Mouse (Mus musculus) C2C12 (cell line): ENCODE data around the gene Uvrag. TPM values are rescaled to one million over a fixed set of nuclear protein-coding genes. Genes with fewer than 3 reads are reported as not detected.

Experiments used
- H3K27me3 ChIP-seq: one replicate; pipeline ENCODE4 v1.6.1; 2011; ENCODE audit not compliant: control insufficient read depth, insufficient read depth, insufficient read length
- H3K36me3 ChIP-seq: one replicate; pipeline ENCODE4 v1.6.1; 2011; ENCODE audit not compliant: control insufficient read depth, insufficient read depth
- H3K4me3 ChIP-seq: one replicate; pipeline ENCODE4 v1.5.1; 2011; ENCODE audit warnings: mild to moderate bottlenecking, control low read depth; ENCODE audit not compliant: poor library complexity, insufficient read depth, severe bottlenecking
- H3K79me2 ChIP-seq: one replicate; pipeline ENCODE4 v1.6.1; 2011; ENCODE audit not compliant: control insufficient read depth, insufficient read depth
- H3K79me3 ChIP-seq: one replicate; pipeline ENCODE4 v1.6.1; 2011; ENCODE audit warnings: low read depth, control low read depth
- H3ac ChIP-seq: one replicate; pipeline ENCODE3; 2011; ENCODE audit warnings: low read depth; ENCODE audit not compliant: control insufficient read depth, insufficient read length
- CEBPB ChIP-seq: IDR thresholded peaks from one replicate; pipeline ENCODE4 v1.6.1; 2011; ENCODE audit warnings: low read depth, mild to moderate bottlenecking, control low read depth, moderate library complexity
- CTCF ChIP-seq: IDR thresholded peaks from one replicate; pipeline ENCODE4 v1.5.1; 2011; ENCODE audit not compliant: control insufficient read depth, insufficient read depth, insufficient read length
- FOSL1 ChIP-seq: IDR thresholded peaks from one replicate; pipeline ENCODE4 v1.8.0; 2011; ENCODE audit warnings: mild to moderate bottlenecking, low read length; ENCODE audit not compliant: poor library complexity, insufficient read depth, severe bottlenecking
- MAX ChIP-seq: IDR thresholded peaks from one replicate; pipeline ENCODE4 v1.6.1; 2011; ENCODE audit warnings: mild to moderate bottlenecking, control low read depth
- MYOD1 ChIP-seq: IDR thresholded peaks from one replicate; pipeline ENCODE4 v1.6.1; 2011; ENCODE audit warnings: low read depth; ENCODE audit not compliant: control insufficient read depth, insufficient read length
- MYOG ChIP-seq: IDR thresholded peaks from one replicate; pipeline ENCODE4 v1.6.1; 2011; ENCODE audit not compliant: control insufficient read depth, insufficient read length; ENCODE audit errors: extremely low read depth
- USF1 ChIP-seq: IDR thresholded peaks from one replicate; pipeline ENCODE4 v1.6.1; 2011; ENCODE audit warnings: low read depth, mild to moderate bottlenecking, control low read depth, moderate library complexity
- polyA plus RNA-seq: library from polyadenylated mRNA; unstranded; fragments of >200 nt; fragmentation: generic; extraction: Trizol; gene quantifications from one replicate; pipeline ENCODE4 v1.2.1, GENCODE M21; 2012; ENCODE audit warnings: missing spikeins

The Uvrag gene
- polyA plus RNA-seq, 1 experiment = 9.0 TPM

- H3K27me3 ChIP-seq = peaks cover 7% of the 10 kb centered on the region
These were observed 291.9 kb downstream of the Uvrag start for GRCm38 (mm10) chr7:98848899-98849640.

GRCm38 (mm10) chr7:98843649-98844048 is 297.3 kb downstream of the Uvrag start:
- H3K4me3 ChIP-seq = no peak overlapping the region
- H3ac ChIP-seq = no peak overlapping the region
- peaks cover 14% of the 10 kb centered on the region for H3K27me3 ChIP-seq
- H3K36me3 ChIP-seq = no peaks in the 10 kb centered on the region
- no peaks in the 10 kb centered on the region for H3K79me3 ChIP-seq
- no peaks in the 10 kb centered on the region for H3K79me2 ChIP-seq
- TF ChIP-seq MYOD1 (no peak), USF1 (no peak), MYOG (no peak)

More at GRCm38 (mm10) chr7:98848899-98849640, 291.9 kb downstream of the Uvrag start:
- H3K4me3 ChIP-seq = no peak overlapping the region
- no peaks in the 10 kb centered on the region for H3K79me2 ChIP-seq
- no peaks in the 10 kb centered on the region for H3K36me3 ChIP-seq
- no peak for TF ChIP-seq MYOG
- no peak overlapping the region for H3ac ChIP-seq
- H3K79me3 ChIP-seq = no peaks in the 10 kb centered on the region

- no peak overlapping the region for H3K4me3 ChIP-seq
- H3ac ChIP-seq = no peak overlapping the region
- H3K79me2 ChIP-seq = no peaks in the 10 kb centered on the region
- H3K79me3 ChIP-seq = no peaks in the 10 kb centered on the region
- peaks cover 14% of the 10 kb centered on the region for H3K27me3 ChIP-seq
- no peaks in the 10 kb centered on the region for H3K36me3 ChIP-seq
- TF ChIP-seq CTCF (no peak), MYOD1 (no peak), USF1 (no peak), MYOG (no peak), MAX (no peak), CEBPB (no peak), FOSL1 (no peak)
These were observed 297.9 kb downstream of the Uvrag start for GRCm38 (mm10) chr7:98842997-98843396.

GRCm38 (mm10) chr7:98841802-98842201 is 299.1 kb downstream of the Uvrag start:
- H3K79me3 ChIP-seq = no peaks in the 10 kb centered on the region
- H3K27me3 ChIP-seq = peaks cover 16% of the 10 kb centered on the region
- H3K79me2 ChIP-seq = no peaks in the 10 kb centered on the region
- H3ac ChIP-seq = no peak overlapping the region
- H3K4me3 ChIP-seq = no peak overlapping the region
- H3K36me3 ChIP-seq = no peaks in the 10 kb centered on the region
- TF ChIP-seq CTCF (no peak), USF1 (no peak), MAX (no peak), FOSL1 (no peak), MYOD1 (no peak), MYOG (no peak), CEBPB (no peak)

GRCm38 (mm10) chr7:98840771-98841170 is 300.2 kb downstream of the Uvrag start:
- Histone ChIP-seq H3ac (no peak overlapping the region), H3K79me3 (no peaks in the 10 kb centered on the region), H3K79me2 (no peaks in the 10 kb centered on the region), H3K27me3 (peaks cover 19% of the 10 kb centered on the region), H3K36me3 (no peaks in the 10 kb centered on the region), H3K4me3 (no peak overlapping the region)
- no peak for TF ChIP-seq MYOD1
- TF ChIP-seq CEBPB = no peak
- TF ChIP-seq FOSL1 = no peak
- TF ChIP-seq CTCF = no peak
- TF ChIP-seq USF1 = no peak
- TF ChIP-seq MAX = no peak
- no peak for TF ChIP-seq MYOG

GRCm38 (mm10) chr7:98839312-98839711 is 301.6 kb downstream of the Uvrag start:
- TF ChIP-seq MYOG (no peak), MAX (no peak), USF1 (no peak), MYOD1 (no peak), CTCF (no peak), CEBPB (no peak)
- Histone ChIP-seq H3K79me2 (no peaks in the 10 kb centered on the region), H3K79me3 (no peaks in the 10 kb centered on the region), H3ac (no peak overlapping the region), H3K27me3 (peaks cover 33% of the 10 kb centered on the region), H3K36me3 (no peaks in the 10 kb centered on the region), H3K4me3 (no peak overlapping the region)
